Mouse (Mus musculus): ENCODE measurements around the gene Pnmt. TPM values are rescaled to one million over a fixed set of nuclear protein-coding genes. Genes with fewer than 3 reads are reported as not detected.

The Pnmt gene
- polyA plus RNA-seq, 1 experiment from 2014 or later: 1.7 TPM

DNA sequence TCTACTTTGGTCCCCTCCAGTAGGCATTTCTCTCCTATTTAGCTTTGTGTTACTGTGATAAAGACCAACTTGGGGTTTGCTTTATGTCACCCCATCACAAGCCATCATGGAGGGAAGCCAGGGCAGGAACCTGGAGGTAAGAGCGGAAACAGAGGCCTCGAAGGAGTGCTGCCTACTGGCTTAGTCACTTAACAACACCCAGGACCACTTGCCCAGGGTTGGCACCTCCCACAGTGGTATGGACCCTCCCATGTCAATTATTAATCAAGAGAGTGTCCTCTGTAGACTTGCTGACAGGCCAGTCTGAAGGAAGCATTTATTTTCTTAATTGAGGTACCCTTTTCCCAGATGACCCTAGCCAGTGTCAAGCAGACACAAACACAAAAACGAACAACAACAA, 14.6 kb downstream of the Pnmt start:
- H3K27ac ChIP-seq (ENCODE audit: poor library complexity, severe bottlenecking): peak overlapping the region; percentile 93
- peak overlapping the region; percentile 72 for H3K9ac ChIP-seq
- peak overlapping the region; percentile 59 for H3K4me3 ChIP-seq
- H3K4me2 ChIP-seq: peak overlapping the region; percentile 75
- H3K36me3 ChIP-seq: peaks cover 9% of the 10 kb centered on the region; the same call in 1 of the 2 replicates
- H3K9me3 ChIP-seq (replicated peaks): no peaks in the 10 kb centered on the region
- WGBS: 54% methylated on average over 3 of the region's 3 CpGs
- ATAC-seq (ENCODE audit: insufficient number of reproducible peaks, low FRiP score): no peak
- peaks cover 18% of the 10 kb centered on the region for H3K4me1 ChIP-seq (replicated peaks)
- no peaks in the 10 kb centered on the region for H3K27me3 ChIP-seq (replicated peaks)

GRCm38 (mm10) chr11:98406621-98407020, 20.4 kb downstream of the Pnmt start:
- H3K9me3 ChIP-seq (replicated peaks): no peaks in the 10 kb centered on the region
- ATAC-seq (ENCODE audit: insufficient number of reproducible peaks, low FRiP score): no peak
- no peak overlapping the region for H3K4me3 ChIP-seq
- H3K9ac ChIP-seq: no peak overlapping the region
- WGBS: 73% methylated on average over 6 of the region's 6 CpGs
- H3K27ac ChIP-seq (ENCODE audit: poor library complexity, severe bottlenecking): no peak overlapping the region
- H3K4me1 ChIP-seq (replicated peaks): peaks cover 24% of the 10 kb centered on the region
- no peak overlapping the region for H3K4me2 ChIP-seq
- no peaks in the 10 kb centered on the region for H3K27me3 ChIP-seq (replicated peaks)
- no peaks in the 10 kb centered on the region for H3K36me3 ChIP-seq

- Histone ChIP-seq H3K4me1 (replicated peaks) (peaks cover 32% of the 10 kb centered on the region), H3K9ac (peak overlapping the region; percentile 3), H3K27ac (ENCODE audit: poor library complexity, severe bottlenecking) (peak overlapping the region; percentile 9), H3K4me2 (peak overlapping the region; percentile 41), H3K9me3 (replicated peaks) (no peaks in the 10 kb centered on the region), H3K36me3 (no peaks in the 10 kb centered on the region), H3K4me3 (0 out of 2 replicates have a peak overlapping the region, but pooled peaks have one; percentile 12), H3K27me3 (replicated peaks) (no peaks in the 10 kb centered on the region)
- 57% methylated on average over 8 of the region's 8 CpGs for WGBS
- ATAC-seq (ENCODE audit: insufficient number of reproducible peaks, low FRiP score): no peak
These were observed 22.6 kb downstream of the Pnmt start for GRCm38 (mm10) chr11:98408872-98409271.

GRCm38 (mm10) chr11:98409341-98409822, 23.1 kb downstream of the Pnmt start:
- 0 out of 2 replicates have a peak overlapping the region, but pooled peaks have one; percentile 12 for H3K4me3 ChIP-seq
- WGBS: 6% methylated on average over 10 of the region's 10 CpGs
- peaks cover 37% of the 10 kb centered on the region for H3K4me1 ChIP-seq (replicated peaks)
- peak; percentile 52 for ATAC-seq (ENCODE audit: insufficient number of reproducible peaks, low FRiP score)
- H3K4me2 ChIP-seq: peak overlapping the region; percentile 41
- peak overlapping the region; percentile 3 for H3K9ac ChIP-seq
- no peaks in the 10 kb centered on the region for H3K9me3 ChIP-seq (replicated peaks)
- H3K36me3 ChIP-seq: no peaks in the 10 kb centered on the region
- peak overlapping the region; percentile 9 for H3K27ac ChIP-seq (ENCODE audit: poor library complexity, severe bottlenecking)
- no peaks in the 10 kb centered on the region for H3K27me3 ChIP-seq (replicated peaks)

DNA sequence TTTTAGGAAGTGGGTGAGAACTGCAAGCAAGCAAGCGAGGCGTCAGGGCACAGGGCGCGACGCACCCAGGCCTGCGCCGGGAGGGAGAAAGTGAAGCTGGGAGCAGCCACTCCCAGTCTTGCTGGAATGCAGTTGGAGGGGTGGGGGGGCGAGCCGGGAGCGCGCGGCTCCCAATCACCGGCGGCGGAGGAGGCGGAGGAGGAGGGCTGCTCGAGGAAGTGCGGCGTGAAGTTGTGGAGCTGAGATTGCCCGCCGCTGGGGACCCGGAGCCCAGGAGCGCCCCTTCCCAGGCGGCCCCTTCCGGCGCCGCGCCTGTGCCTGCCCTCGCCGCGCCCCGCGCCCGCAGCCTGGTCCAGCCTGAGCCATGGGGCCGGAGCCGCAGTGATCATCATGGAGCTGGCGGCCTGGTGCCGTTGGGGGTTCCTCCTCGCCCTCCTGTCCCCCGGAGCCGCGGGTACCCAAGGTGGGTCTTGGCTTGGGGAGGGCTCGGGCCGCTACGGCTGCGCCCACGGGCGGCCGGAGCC, 26.1 kb downstream of the Pnmt start, which contains the start of gene Erbb2:
TSS of gene Erbb2 (plus strand) at position 198 of the 524 bp plus-strand sequence.
- Histone ChIP-seq H3K27ac (ENCODE audit: poor library complexity, severe bottlenecking) (peak within 1 kb of the TSS; percentile 93), H3K9me3 (replicated peaks) (no peaks in the 10 kb centered on the region), H3K4me1 (replicated peaks) (peaks cover 66% of the 10 kb centered on the region), H3K4me3 (peak within 1 kb of the TSS; percentile 93), H3K9ac (peak within 1 kb of the TSS; percentile 100), H3K36me3 (peaks cover 5% of the 10 kb centered on the region; the same call in 1 of the 2 replicates), H3K4me2 (peak within 1 kb of the TSS; percentile 70), H3K27me3 (replicated peaks) (no peaks in the 10 kb centered on the region)
- WGBS: under 1% methylated on average over 49 of the region's 49 CpGs
- peak; percentile 81 for ATAC-seq (ENCODE audit: insufficient number of reproducible peaks, low FRiP score)

- H3K36me3 ChIP-seq: peaks cover 5% of the 10 kb centered on the region; the same call in 1 of the 2 replicates
- peak overlapping the region; percentile 100 for H3K9ac ChIP-seq
- peak overlapping the region; percentile 70 for H3K4me2 ChIP-seq
- WGBS: under 1% methylated on average over 40 of the region's 40 CpGs
- H3K9me3 ChIP-seq (replicated peaks): no peaks in the 10 kb centered on the region
- peak overlapping the region; percentile 93 for H3K4me3 ChIP-seq
- peak; percentile 40 for ATAC-seq (ENCODE audit: insufficient number of reproducible peaks, low FRiP score)
- peak overlapping the region; percentile 93 for H3K27ac ChIP-seq (ENCODE audit: poor library complexity, severe bottlenecking)
- peaks cover 67% of the 10 kb centered on the region for H3K4me1 ChIP-seq (replicated peaks)
- H3K27me3 ChIP-seq (replicated peaks): no peaks in the 10 kb centered on the region
These were observed 26.6 kb downstream of the Pnmt start for GRCm38 (mm10) chr11:98412797-98413301.

- Histone ChIP-seq H3K9ac (peak overlapping the region; percentile 100), H3K9me3 (replicated peaks) (no peaks in the 10 kb centered on the region), H3K27me3 (replicated peaks) (no peaks in the 10 kb centered on the region), H3K4me3 (peak overlapping the region; percentile 93), H3K27ac (ENCODE audit: poor library complexity, severe bottlenecking) (peak overlapping the region; percentile 93), H3K4me2 (peak overlapping the region; percentile 70), H3K36me3 (peaks cover 7% of the 10 kb centered on the region; the same call in 1 of the 2 replicates), H3K4me1 (replicated peaks) (peaks cover 73% of the 10 kb centered on the region)
- 18% methylated on average over 7 of the region's 7 CpGs for WGBS
- no peak for ATAC-seq (ENCODE audit: insufficient number of reproducible peaks, low FRiP score)
These were observed 27.5 kb downstream of the Pnmt start for GRCm38 (mm10) chr11:98413731-98414130.

GRCm38 (mm10) chr11:98414162-98414561, 27.9 kb downstream of the Pnmt start:
- H3K36me3 ChIP-seq: peaks cover 10% of the 10 kb centered on the region; the same call in 1 of the 2 replicates
- H3K27ac ChIP-seq (ENCODE audit: poor library complexity, severe bottlenecking): 0 out of 2 replicates have a peak overlapping the region, but pooled peaks have one; percentile 93
- 27% methylated on average over 2 of the region's 2 CpGs for WGBS
- peak overlapping the region; percentile 100 for H3K9ac ChIP-seq
- ATAC-seq (ENCODE audit: insufficient number of reproducible peaks, low FRiP score): no peak
- H3K4me2 ChIP-seq: peak overlapping the region; percentile 70
- H3K9me3 ChIP-seq (replicated peaks): no peaks in the 10 kb centered on the region
- H3K4me3 ChIP-seq: peak overlapping the region; percentile 93
- no peaks in the 10 kb centered on the region for H3K27me3 ChIP-seq (replicated peaks)
- H3K4me1 ChIP-seq (replicated peaks): peaks cover 72% of the 10 kb centered on the region

DNA sequence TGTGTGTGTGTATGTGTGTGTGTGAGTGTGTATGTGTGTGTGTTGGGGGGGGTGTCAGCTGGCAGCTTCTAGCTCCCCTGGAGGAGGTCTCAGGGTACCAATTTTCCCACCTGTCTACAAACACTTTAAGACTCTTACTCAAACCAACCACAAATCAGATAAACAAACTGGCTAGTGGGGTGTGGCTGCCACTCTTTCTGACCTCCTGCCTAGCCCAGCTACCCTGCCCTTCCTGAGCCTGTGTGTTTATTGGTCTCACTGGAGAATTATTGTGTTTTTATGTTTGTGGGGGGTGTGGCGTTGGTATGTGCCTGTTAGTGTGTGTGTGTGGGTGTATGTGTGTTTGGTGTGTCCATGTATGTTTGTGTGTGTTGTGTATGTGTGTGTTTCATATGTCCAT, 30.8 kb downstream of the Pnmt start:
- Histone ChIP-seq H3K4me1 (replicated peaks) (peaks cover 62% of the 10 kb centered on the region), H3K36me3 (peaks cover 38% of the 10 kb centered on the region)

GRCm38 (mm10) chr11:98418273-98418672, 32.0 kb downstream of the Pnmt start:
- WGBS: 51% methylated on average over 6 of the region's 6 CpGs
- Histone ChIP-seq H3K4me3 (no peak overlapping the region), H3K27me3 (replicated peaks) (no peaks in the 10 kb centered on the region), H3K4me1 (replicated peaks) (peaks cover 62% of the 10 kb centered on the region), H3K27ac (ENCODE audit: poor library complexity, severe bottlenecking) (no peak overlapping the region), H3K36me3 (peaks cover 50% of the 10 kb centered on the region), H3K9me3 (replicated peaks) (no peaks in the 10 kb centered on the region), H3K9ac (peak overlapping the region; percentile 9), H3K4me2 (no peak overlapping the region)
- no peak for ATAC-seq (ENCODE audit: insufficient number of reproducible peaks, low FRiP score)

More for the DNA sequence above, 30.8 kb downstream of the Pnmt start:
- Histone ChIP-seq H3K4me3 (no peak overlapping the region), H3K9me3 (replicated peaks) (no peaks in the 10 kb centered on the region), H3K9ac (no peak overlapping the region), H3K27me3 (replicated peaks) (no peaks in the 10 kb centered on the region), H3K27ac (ENCODE audit: poor library complexity, severe bottlenecking) (no peak overlapping the region), H3K4me2 (no peak overlapping the region)
- WGBS: 80% methylated on average over 1 of the region's 1 CpGs
- ATAC-seq (ENCODE audit: insufficient number of reproducible peaks, low FRiP score): no peak

- Histone ChIP-seq H3K4me1 (replicated peaks) (peaks cover 57% of the 10 kb centered on the region), H3K4me3 (no peak overlapping the region), H3K9ac (peak overlapping the region; percentile 36; the same call in 1 of the 2 replicates), H3K27ac (ENCODE audit: poor library complexity, severe bottlenecking) (peak overlapping the region; percentile 25), H3K9me3 (replicated peaks) (no peaks in the 10 kb centered on the region), H3K27me3 (replicated peaks) (no peaks in the 10 kb centered on the region), H3K4me2 (no peak overlapping the region), H3K36me3 (peaks cover 58% of the 10 kb centered on the region)
- ATAC-seq (ENCODE audit: insufficient number of reproducible peaks, low FRiP score): no peak
- WGBS: 83% methylated on average over 10 of the region's 10 CpGs
These were observed 32.8 kb downstream of the Pnmt start for GRCm38 (mm10) chr11:98418939-98419547.

Data from heart, embryonic 12.5 days (tissue).